Mouse (Mus musculus): ENCODE data around the gene Gm49510. TPM values are rescaled to one million over a fixed set of nuclear protein-coding genes. Genes with fewer than 3 reads are reported as not detected.
A peak's percentile ranks its signal among the peaks of the same experiment; 100 is the strongest.

Gene Gm49510
- total and polyA plus RNA-seq, 3 experiments, result 0.12 to 0.25 TPM; not detected in 1

GRCm38 (mm10) chr15:78872021-78872608 lies 27.4 kb upstream of the Gm49510 start:
- dilution Hi-C loops (cut with MboI; ENCODE audit: extremely low pct_ligation_motif_present, extremely low pct_unique_long_range_greater_than_20kb, low sequenced_read_pairs), result no loop called here
- Histone ChIP-seq H3K27ac (ENCODE audit: insufficient read depth, low read depth) (no peak overlapping the region), H3K4me2 (ENCODE audit: insufficient read depth, low read depth, poor library complexity, severe bottlenecking) (no peak overlapping the region), H3K4me1 (ENCODE audit: control insufficient read depth in 1 of 2, insufficient read depth in 2 of 2) (peaks cover 0 to 7% of the 10 kb centered on the region in 2 experiments; a peak in 2 of 4 replicates), H3K4me3 (replicated peaks in 1 of 3; ENCODE audit: low read depth in 2 of 3, low read length in 2 of 3, poor library complexity in 1 of 3) (no peak overlapping the region), H3K9ac (ENCODE audit: insufficient read depth, low read depth) (no peak overlapping the region), H3K79me2 (replicated peaks; ENCODE audit: control insufficient read depth, extremely low read depth, insufficient read depth, poor library complexity, severe bottlenecking) (no peaks in the 10 kb centered on the region), H3K36me3 (replicated peaks in 1 of 2; ENCODE audit: control insufficient read depth in 1 of 2, insufficient read depth in 1 of 2, low read length in 1 of 2) (no peaks in the 10 kb centered on the region), H3K27me3 (replicated peaks) (peaks cover 43% of the 10 kb centered on the region), H3K9me3 (replicated peaks; ENCODE audit: low read length) (no peaks in the 10 kb centered on the region)
- no peak for DNase-seq (ENCODE audit: extremely low read depth)
- in situ Hi-C loops (cut with MboI; ENCODE audit: low pct_ligation_motif_present, low pct_unique_long_range_greater_than_20kb, low sequenced_read_pairs), result no loop called here
- no peak for TF ChIP-seq MAX (IDR thresholded peaks at IDR 0.05; ENCODE audit: low read length)
- TF ChIP-seq CTCF (conservative IDR thresholded peaks at IDR 0.05 in 1 of 2, IDR thresholded peaks at IDR 0.05 in 1 of 2; ENCODE audit: low read depth in 2 of 2, low read length in 2 of 2), result peak in 1 of 2 experiments; percentile 38; a peak in 2 of 4 replicates
- TF ChIP-seq TBP (conservative IDR thresholded peaks at IDR 0.05; ENCODE audit: low read depth, low read length), result no peak
- TF ChIP-seq USF2 (conservative IDR thresholded peaks at IDR 0.05; ENCODE audit: low read depth, low read length), result no peak
- TF ChIP-seq RAD21 (IDR thresholded peaks at IDR 0.05; ENCODE audit: low read depth, low read length), result peak; percentile 12

GRCm38 (mm10) chr15:78873803-78874435 lies 25.5 kb upstream of the Gm49510 start:
- Histone ChIP-seq H3K4me2 (ENCODE audit: insufficient read depth, low read depth, poor library complexity, severe bottlenecking) (no peak overlapping the region), H3K4me3 (replicated peaks in 1 of 3; ENCODE audit: low read depth in 2 of 3, low read length in 2 of 3, poor library complexity in 1 of 3) (no peak overlapping the region), H3K27ac (ENCODE audit: insufficient read depth, low read depth) (no peak overlapping the region), H3K27me3 (replicated peaks) (peaks cover 29% of the 10 kb centered on the region), H3K9me3 (replicated peaks; ENCODE audit: low read length) (no peaks in the 10 kb centered on the region), H3K9ac (ENCODE audit: insufficient read depth, low read depth) (no peak overlapping the region), H3K4me1 (ENCODE audit: control insufficient read depth in 1 of 2, insufficient read depth in 2 of 2) (peaks cover 0 to 16% of the 10 kb centered on the region in 2 experiments; a peak in 2 of 4 replicates), H3K79me2 (replicated peaks; ENCODE audit: control insufficient read depth, extremely low read depth, insufficient read depth, poor library complexity, severe bottlenecking) (0 out of 2 replicates have a peak, but pooled peaks cover 4% of the 10 kb centered on the region), H3K36me3 (replicated peaks in 1 of 2; ENCODE audit: control insufficient read depth in 1 of 2, insufficient read depth in 1 of 2, low read length in 1 of 2) (no peaks in the 10 kb centered on the region)
- no peak for TF ChIP-seq UBTF (IDR thresholded peaks at IDR 0.05; ENCODE audit: low read depth, low read length)
- no peak for TF ChIP-seq POLR2AphosphoS2 (IDR thresholded peaks at IDR 0.05; ENCODE audit: low read depth, low read length)
- TF ChIP-seq MEF2A (IDR thresholded peaks at IDR 0.05; ENCODE audit: borderline replicate concordance, low read depth, low read length), result no peak
- TF ChIP-seq TCF12 (IDR thresholded peaks at IDR 0.05; ENCODE audit: low read depth, low read length), result no peak
- no peak for TF ChIP-seq HCFC1 (IDR thresholded peaks at IDR 0.05; ENCODE audit: low read depth, low read length)
- no peak for TF ChIP-seq POLR2A (IDR thresholded peaks at IDR 0.05; ENCODE audit: low read depth, low read length)
- TF ChIP-seq PAX5 (IDR thresholded peaks at IDR 0.05; ENCODE audit: low read length), result no peak
- no peak for TF ChIP-seq MAZ (IDR thresholded peaks at IDR 0.05; ENCODE audit: low read depth, low read length)
- TF ChIP-seq BHLHE40 (IDR thresholded peaks at IDR 0.05; ENCODE audit: low read depth, low read length), result no peak
- TF ChIP-seq MYC (IDR thresholded peaks at IDR 0.05; ENCODE audit: low read depth, low read length), result no peak
- TF ChIP-seq ZC3H11A (IDR thresholded peaks at IDR 0.05; ENCODE audit: low read depth, low read length), result no peak
- TF ChIP-seq MAX (IDR thresholded peaks at IDR 0.05; ENCODE audit: low read length), result no peak
- no peak for TF ChIP-seq KAT2A (IDR thresholded peaks at IDR 0.05; ENCODE audit: insufficient replicate concordance, low read length)
- no peak for TF ChIP-seq RCOR1 (conservative IDR thresholded peaks at IDR 0.05; ENCODE audit: low read depth, low read length)
- no peak for TF ChIP-seq EP300 (IDR thresholded peaks at IDR 0.05; ENCODE audit: low read length)
- TF ChIP-seq GABPA (IDR thresholded peaks at IDR 0.05; ENCODE audit: insufficient replicate concordance, low read depth, low read length), result no peak
- dilution Hi-C loops (cut with MboI; ENCODE audit: extremely low pct_ligation_motif_present, extremely low pct_unique_long_range_greater_than_20kb, low sequenced_read_pairs), result no loop called here
- in situ Hi-C loops (cut with MboI; ENCODE audit: low pct_ligation_motif_present, low pct_unique_long_range_greater_than_20kb, low sequenced_read_pairs), result no loop called here
- DNase-seq (ENCODE audit: extremely low read depth), result no peak
